Mouse (Mus musculus) hindbrain, embryonic 10.5 days (tissue): ENCODE measurements around the gene Kirrel3. TPM values are rescaled to one million over a fixed set of nuclear protein-coding genes. Genes with fewer than 3 reads are reported as not detected.

Experiments
- DNase-seq: peaks from one replicate; pipeline ENCODE4 v3.0.0-alpha.2; 2017; ENCODE audit warnings: low spot score
- H3K27ac ChIP-seq: fragments of 300-500 bp; sonication (generic); 2 replicates; pipeline ENCODE4 v1.5.1; 2016; ENCODE audit warnings: mild to moderate bottlenecking, moderate library complexity
- H3K27me3 ChIP-seq: fragments of 300-500 bp; sonication (generic); 2 replicates; pipeline ENCODE4 v1.6.1; 2016; ENCODE audit warnings: mild to moderate bottlenecking; ENCODE audit not compliant: poor library complexity, insufficient read depth, severe bottlenecking
- H3K36me3 ChIP-seq: fragments of 300-500 bp; sonication (generic); 2 replicates; pipeline ENCODE4 v1.6.1; 2016; ENCODE audit warnings: mild to moderate bottlenecking, moderate library complexity
- H3K4me1 ChIP-seq: fragments of 300-500 bp; sonication (generic); replicated peaks from 2 replicates; pipeline ENCODE4 v1.6.1; 2016; ENCODE audit warnings: mild to moderate bottlenecking
- H3K4me3 ChIP-seq: fragments of 300-500 bp; sonication (generic); 2 replicates; pipeline ENCODE4 v1.5.1; 2016; ENCODE audit warnings: mild to moderate bottlenecking, moderate library complexity
- H3K9me3 ChIP-seq: fragments of 300-500 bp; sonication (generic); 2 replicates; pipeline ENCODE4 v1.6.1; 2016; ENCODE audit warnings: mild to moderate bottlenecking, moderate library complexity
- WGBS: fragments of 180-500 bp; shearing (Covaris S2); methylation state at CpG from one replicate; pipeline ENCODE4 v1.1.7; 2016; 5-methylcytosine and 5-hydroxymethylcytosine counted together
- polyA plus RNA-seq: library from polyadenylated mRNA; unstranded; fragments of >200 nt; fragmentation: Nextera tagmentation; extraction: Ambion mirVana; gene quantifications from 2 replicates; pipeline ENCODE4 v1.2.1, GENCODE M21; 2016

Gene Kirrel3
- polyA plus RNA-seq, 1 experiment from 2014 or later, result 9.8 TPM

DNA sequence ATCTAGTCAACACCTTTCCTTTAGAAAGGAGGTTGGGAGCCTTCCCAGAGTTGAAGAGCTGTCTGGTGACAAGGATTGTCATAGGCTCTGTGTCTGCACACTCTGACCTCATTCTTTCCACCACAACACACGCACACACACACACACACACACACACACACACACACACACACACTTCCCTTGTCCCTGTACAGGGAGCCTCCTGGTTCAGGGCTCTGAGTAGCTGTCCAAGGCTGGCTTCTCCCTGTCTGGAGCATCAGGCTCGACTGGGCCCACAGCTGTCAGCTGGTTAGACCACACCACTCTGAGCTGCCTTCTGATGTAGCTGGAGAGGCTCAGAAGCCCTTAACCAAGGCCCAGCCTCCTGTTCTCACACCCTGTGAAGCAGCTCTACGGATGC lies 302.2 kb downstream of the Kirrel3 start:
- H3K4me3 ChIP-seq, result no peak overlapping the region
- no peak for DNase-seq
- H3K27me3 ChIP-seq, result no peaks in the 10 kb centered on the region
- no peaks in the 10 kb centered on the region for H3K36me3 ChIP-seq
- WGBS, result 70% methylated on average over 3 of the region's 3 CpGs
- peak overlapping the region; percentile 9; the same call in 1 of the 2 replicates for H3K27ac ChIP-seq
- H3K9me3 ChIP-seq, result 0 out of 2 replicates have a peak, but pooled peaks cover 4% of the 10 kb centered on the region
- H3K4me1 ChIP-seq, result no peaks in the 10 kb centered on the region

DNA sequence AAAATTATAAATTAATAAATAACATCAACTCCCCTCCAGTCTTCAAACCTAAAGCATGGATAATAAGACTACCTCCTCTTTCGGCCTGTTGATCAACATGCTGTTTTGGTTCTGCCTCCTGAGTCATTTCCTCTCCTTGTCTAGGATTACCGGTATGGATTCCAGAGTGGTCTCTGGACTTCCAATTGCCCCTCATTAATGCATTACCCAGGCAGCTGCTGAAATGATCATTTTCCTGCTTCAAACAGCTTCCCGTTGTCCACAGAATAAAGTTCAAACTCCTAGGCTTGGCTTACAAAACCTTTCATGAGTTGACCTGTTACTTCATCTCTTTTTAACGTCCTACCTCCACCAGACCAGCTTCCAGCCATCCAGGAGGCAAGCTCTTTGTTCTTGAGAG lies 309.5 kb downstream of the Kirrel3 start:
- Histone ChIP-seq H3K4me1 (peaks cover 22% of the 10 kb centered on the region), H3K36me3 (no peaks in the 10 kb centered on the region), H3K4me3 (no peak overlapping the region), H3K27ac (no peak overlapping the region), H3K27me3 (no peaks in the 10 kb centered on the region), H3K9me3 (no peaks in the 10 kb centered on the region)
- no peak for DNase-seq
- 53% methylated on average over 4 of the region's 4 CpGs for WGBS

DNA sequence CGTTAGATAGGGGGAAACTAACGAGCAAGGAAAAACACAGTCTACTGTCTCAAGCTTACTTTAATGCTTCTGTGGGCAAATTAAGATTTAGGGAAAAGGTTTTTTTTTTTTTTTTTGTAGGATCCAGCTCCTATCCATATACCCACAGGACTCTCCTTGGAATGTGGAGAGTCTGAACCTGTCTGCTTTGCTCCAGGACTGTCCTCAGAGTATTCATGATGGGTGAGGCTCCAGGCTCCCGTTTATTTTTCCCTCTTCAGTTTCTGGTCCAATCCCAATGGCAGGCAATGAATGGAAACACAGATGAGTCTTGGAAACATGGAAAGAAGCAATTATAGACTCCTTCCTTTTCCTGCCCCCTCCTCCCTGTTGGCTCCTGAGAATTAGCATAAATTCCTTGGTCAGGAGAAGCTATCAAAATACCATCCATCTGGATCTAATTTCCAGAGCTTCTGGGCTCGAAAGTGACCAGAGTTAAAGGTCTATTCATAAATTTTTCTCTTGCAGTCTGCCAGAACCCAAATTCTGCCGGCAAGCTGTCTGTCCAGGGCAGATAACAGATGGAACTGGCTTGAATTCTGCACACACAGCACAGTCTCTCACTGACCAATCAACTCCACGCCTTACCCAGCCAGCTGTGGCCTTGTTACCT lies 312.1 kb downstream of the Kirrel3 start:
- H3K4me1 ChIP-seq, result peaks cover 22% of the 10 kb centered on the region
- H3K4me3 ChIP-seq, result no peak overlapping the region
- peak; percentile 15 for DNase-seq

DNA sequence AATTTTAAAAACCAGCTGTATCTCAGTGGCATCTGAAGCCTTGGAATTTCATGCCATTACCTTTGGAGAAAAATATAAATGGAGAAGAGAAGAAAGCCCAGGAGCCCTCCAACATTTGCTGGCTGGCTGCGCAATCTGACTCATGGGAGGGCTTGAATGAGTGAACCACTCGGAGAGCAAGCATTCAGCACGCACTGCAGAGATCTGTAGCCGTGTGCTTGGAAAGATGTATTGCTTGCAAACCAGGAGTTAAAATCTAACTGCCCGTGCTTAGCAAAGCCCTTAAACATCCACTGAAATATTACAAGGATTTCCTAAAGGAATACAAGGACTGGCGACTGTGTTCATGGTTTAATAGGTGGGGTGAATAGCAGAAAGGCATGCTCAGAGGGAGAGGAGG lies 316.0 kb downstream of the Kirrel3 start:
- H3K27me3 ChIP-seq, result no peaks in the 10 kb centered on the region
- H3K9me3 ChIP-seq, result no peaks in the 10 kb centered on the region
- H3K4me1 ChIP-seq, result peaks cover 9% of the 10 kb centered on the region
- 84% methylated on average over 6 of the region's 6 CpGs for WGBS
- no peak overlapping the region for H3K27ac ChIP-seq
- no peaks in the 10 kb centered on the region for H3K36me3 ChIP-seq
- H3K4me3 ChIP-seq, result no peak overlapping the region
- no peak for DNase-seq

More for the DNA sequence above, 312.1 kb downstream of the Kirrel3 start:
- Histone ChIP-seq H3K27me3 (no peaks in the 10 kb centered on the region), H3K36me3 (no peaks in the 10 kb centered on the region), H3K27ac (no peak overlapping the region), H3K9me3 (no peaks in the 10 kb centered on the region)
- 63% methylated on average over 6 of the region's 6 CpGs for WGBS

DNA sequence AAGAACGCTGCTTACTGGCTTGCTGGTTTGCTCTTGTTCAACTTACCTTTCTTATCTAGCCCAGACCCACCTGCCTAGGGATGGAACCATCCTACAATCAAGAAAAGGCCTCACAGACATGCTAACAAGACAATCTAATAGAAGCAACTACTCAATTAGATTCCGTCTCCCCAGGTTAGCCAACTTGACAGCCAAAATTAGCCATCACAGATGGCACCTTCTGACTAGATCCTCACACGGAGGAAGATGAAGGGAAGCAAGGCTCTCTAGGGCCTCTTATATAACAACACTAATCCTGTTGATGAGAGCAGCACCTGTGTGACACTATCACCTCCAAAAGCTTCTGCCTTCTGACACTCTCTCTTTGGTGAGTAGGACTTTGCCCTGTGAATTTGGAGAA lies 321.2 kb downstream of the Kirrel3 start:
- H3K9me3 ChIP-seq, result no peaks in the 10 kb centered on the region
- H3K4me1 ChIP-seq, result no peaks in the 10 kb centered on the region
- 83% methylated on average over 3 of the region's 3 CpGs for WGBS
- H3K4me3 ChIP-seq, result no peak overlapping the region
- DNase-seq, result no peak
- no peak overlapping the region for H3K27ac ChIP-seq
- H3K27me3 ChIP-seq, result no peaks in the 10 kb centered on the region
- no peaks in the 10 kb centered on the region for H3K36me3 ChIP-seq

DNA sequence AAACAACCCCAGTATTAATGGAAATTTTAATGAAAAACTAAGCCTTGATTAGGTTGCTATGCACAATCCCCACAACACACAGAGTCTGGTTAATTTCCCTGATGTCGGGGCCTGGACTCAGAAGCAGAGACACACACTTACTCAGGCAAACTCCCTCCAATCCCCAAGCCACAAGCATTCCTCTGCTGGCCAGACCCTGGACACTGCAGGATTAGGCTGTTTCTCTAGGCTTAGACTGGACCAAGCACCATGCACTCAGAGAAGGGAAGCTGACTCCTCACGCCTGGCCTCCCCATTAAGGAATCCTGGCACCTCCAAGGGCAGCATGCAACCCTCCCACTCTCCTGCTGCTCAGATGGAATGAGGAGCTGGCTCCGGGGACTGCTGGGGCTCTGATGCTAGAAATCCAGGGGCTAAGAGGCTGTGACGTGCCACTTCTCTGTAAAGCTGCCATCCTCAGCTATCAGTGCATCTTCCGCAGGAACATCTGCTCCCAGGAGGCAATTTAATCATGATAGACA lies 324.4 kb downstream of the Kirrel3 start:
- Histone ChIP-seq H3K27ac (0 out of 2 replicates have a peak overlapping the region, but pooled peaks have one; percentile 17), H3K4me1 (no peaks in the 10 kb centered on the region), H3K27me3 (no peaks in the 10 kb centered on the region), H3K9me3 (no peaks in the 10 kb centered on the region), H3K4me3 (no peak overlapping the region), H3K36me3 (no peaks in the 10 kb centered on the region)
- no peak for DNase-seq
- 71% methylated on average over 5 of the region's 5 CpGs for WGBS

DNA sequence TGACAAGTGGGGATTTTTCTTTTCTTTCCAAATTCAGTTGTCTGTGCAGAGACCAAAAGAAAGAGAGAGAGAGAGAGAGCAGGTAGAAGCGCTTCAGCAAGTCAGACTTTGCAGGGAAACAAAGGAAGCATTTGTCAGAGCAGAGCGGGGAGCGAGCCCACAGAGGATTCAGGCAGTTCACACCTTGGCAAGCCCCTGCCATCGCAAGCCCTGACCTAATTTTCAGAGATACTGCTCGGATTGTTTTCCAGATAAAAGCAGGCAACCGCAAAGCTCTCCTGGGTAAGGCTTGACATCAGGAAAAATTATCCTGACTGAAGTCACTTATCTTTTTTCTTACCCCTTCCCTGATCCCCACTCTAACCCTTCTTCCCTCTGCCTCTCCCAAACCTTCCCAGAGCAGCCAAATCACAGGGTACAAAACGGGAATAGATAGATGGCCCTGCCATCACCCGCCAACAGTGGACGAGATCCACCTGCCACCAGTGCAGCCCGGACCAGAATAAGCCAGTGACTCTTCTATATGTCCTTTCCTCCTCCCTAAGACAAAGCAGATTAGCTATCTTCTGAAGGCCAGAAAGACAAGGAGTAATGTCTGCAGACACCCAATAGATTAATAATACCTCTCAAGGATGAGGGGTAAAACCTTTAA lies 332.8 kb downstream of the Kirrel3 start:
- Histone ChIP-seq H3K27me3 (no peaks in the 10 kb centered on the region), H3K9me3 (no peaks in the 10 kb centered on the region), H3K27ac (no peak overlapping the region), H3K4me3 (no peak overlapping the region), H3K4me1 (peaks cover 8% of the 10 kb centered on the region; the same call in 1 of the 2 replicates), H3K36me3 (no peaks in the 10 kb centered on the region)
- WGBS, result 43% methylated on average over 10 of the region's 10 CpGs
- DNase-seq, result no peak

DNA sequence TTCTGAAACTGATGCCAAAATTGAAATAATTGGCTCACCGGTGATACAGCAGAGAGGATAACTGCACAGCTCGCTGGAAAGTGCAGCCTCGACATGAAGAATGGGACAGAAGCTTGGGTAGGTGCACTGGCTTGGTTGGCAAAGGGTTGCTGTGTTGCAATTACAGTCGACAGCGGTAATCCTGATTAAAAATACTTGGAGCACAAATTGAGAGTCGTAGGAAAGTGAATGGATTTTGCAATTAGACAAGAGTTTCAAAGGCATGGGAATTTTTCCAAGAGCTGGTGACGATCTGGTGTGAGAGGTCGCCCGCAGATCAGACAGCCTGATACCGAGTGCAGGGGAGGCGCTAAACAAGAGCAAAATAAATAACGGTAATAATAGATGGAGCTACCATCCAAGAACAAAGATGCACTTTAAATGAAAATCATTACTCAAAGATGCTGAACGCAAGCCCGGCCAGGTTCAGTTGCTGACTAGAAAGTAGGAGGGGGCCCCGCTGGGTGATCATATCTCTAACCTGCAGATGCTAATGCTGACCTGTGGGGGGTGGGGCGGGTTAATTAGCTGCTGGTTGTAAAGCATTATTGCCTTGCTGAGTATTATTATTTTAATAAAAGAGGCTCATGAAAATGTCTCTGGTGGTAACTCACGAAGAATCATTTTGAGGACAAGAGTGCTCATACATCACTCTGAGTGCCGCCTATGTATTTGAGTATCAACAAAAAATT lies 338.8 kb downstream of the Kirrel3 start:
- H3K27me3 ChIP-seq, result no peaks in the 10 kb centered on the region
- H3K9me3 ChIP-seq, result no peaks in the 10 kb centered on the region
- 87% methylated on average over 18 of the region's 18 CpGs for WGBS
- DNase-seq, result no peak
- no peak overlapping the region for H3K4me3 ChIP-seq
- 0 out of 2 replicates have a peak, but pooled peaks cover 5% of the 10 kb centered on the region for H3K4me1 ChIP-seq
- no peaks in the 10 kb centered on the region for H3K36me3 ChIP-seq
- no peak overlapping the region for H3K27ac ChIP-seq

DNA sequence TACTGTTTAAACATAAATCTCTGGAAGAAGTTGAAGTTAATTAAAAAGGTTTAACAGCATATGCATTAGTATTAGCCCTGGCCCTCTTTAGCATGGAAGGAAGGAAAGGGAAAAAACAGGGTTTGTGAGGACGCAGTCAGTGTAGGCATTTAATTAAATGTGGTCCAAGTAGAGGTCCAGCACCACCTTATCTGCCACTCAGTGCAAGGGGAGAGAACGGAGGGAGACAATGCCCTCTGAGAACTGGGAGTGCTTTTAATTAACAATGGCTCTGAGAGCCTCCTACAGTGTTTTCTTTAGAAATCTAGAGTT lies 339.4 kb downstream of the Kirrel3 start:
- DNase-seq, result no peak
- Histone ChIP-seq H3K4me1 (0 out of 2 replicates have a peak, but pooled peaks cover 5% of the 10 kb centered on the region), H3K4me3 (no peak overlapping the region), H3K36me3 (no peaks in the 10 kb centered on the region), H3K27me3 (no peaks in the 10 kb centered on the region), H3K27ac (peak overlapping the region; percentile 5; the same call in 1 of the 2 replicates), H3K9me3 (no peaks in the 10 kb centered on the region)
- WGBS, result 26% methylated on average over 2 of the region's 2 CpGs

DNA sequence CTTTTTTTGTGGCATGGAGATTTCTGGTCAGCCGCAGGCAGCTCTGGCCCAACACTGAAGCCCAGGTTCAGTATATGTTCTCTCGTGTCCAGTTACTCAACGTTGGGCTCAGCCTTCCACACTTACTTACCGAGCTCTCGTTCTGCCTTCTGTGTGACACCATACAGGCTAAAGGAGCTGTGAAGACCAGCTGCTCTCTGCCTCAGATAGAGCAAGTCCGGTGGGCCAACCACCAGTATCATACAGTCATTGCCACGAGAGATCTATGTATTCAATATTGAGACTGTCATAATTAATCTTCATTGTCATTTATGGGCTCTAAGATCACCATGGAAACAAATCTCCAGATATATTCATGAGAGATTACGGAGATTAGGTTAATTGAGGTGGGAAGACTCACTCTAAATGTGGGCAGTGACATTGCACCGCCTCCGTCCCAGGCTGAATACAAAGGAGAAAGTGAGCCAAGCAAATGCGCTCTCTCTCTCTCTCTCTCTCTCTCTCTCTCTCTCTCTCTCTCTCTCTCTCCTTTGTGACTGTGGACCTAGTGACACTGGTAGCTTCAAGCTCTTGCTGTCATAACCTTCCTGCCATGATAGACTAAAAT lies 339.8 kb downstream of the Kirrel3 start:
- Histone ChIP-seq H3K9me3 (no peaks in the 10 kb centered on the region), H3K36me3 (no peaks in the 10 kb centered on the region), H3K27me3 (no peaks in the 10 kb centered on the region), H3K4me3 (no peak overlapping the region), H3K27ac (peak overlapping the region; percentile 5; the same call in 1 of the 2 replicates), H3K4me1 (0 out of 2 replicates have a peak, but pooled peaks cover 5% of the 10 kb centered on the region)
- 60% methylated on average over 11 of the region's 11 CpGs for WGBS
- DNase-seq, result no peak

DNA sequence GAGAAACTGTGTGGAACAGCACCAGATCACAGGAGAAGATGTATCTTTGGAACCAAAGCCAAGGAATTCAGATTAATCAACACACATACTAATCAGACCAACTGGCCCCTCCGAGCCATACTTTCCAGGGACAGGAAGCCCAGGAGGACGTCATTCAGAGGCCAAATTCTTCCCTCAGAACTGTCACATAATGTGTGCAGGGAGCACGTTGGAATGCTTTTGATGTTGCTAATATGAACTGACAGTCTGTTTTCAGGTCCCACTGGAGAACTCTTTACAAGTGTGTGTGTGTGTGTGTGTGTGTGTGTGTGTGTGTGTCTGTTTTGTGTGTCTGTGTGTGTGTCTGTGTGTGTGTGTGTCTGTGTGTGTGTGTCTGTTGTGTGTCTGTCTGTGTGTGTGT lies 345.0 kb downstream of the Kirrel3 start:
- H3K27me3 ChIP-seq, result no peaks in the 10 kb centered on the region
- H3K36me3 ChIP-seq, result no peaks in the 10 kb centered on the region
- no peak overlapping the region for H3K27ac ChIP-seq
- H3K4me1 ChIP-seq, result no peaks in the 10 kb centered on the region
- 57% methylated on average over 3 of the region's 3 CpGs for WGBS
- no peak for DNase-seq
- H3K9me3 ChIP-seq, result no peaks in the 10 kb centered on the region
- H3K4me3 ChIP-seq, result no peak overlapping the region

DNA sequence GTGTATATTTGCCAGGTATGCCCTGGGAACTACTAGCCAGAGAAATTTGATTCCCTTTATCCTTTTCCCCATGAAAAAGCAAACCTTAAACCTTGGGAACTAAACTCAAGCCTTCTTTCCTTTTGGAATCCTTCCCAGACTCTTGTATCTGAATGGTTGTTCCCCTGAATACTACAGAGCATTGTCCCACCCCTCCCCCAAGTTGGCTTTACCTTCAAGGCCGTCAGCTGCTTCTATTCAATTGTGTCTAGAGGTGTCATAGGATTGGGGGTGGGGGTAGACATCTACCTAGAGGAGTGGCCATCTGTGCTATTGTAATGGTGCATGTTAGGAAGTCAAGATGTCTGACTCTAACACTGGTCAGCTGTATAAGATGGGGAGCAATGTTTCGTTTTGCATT lies 351.1 kb downstream of the Kirrel3 start:
- 80% methylated on average over 2 of the region's 2 CpGs for WGBS
- no peaks in the 10 kb centered on the region for H3K9me3 ChIP-seq
- no peaks in the 10 kb centered on the region for H3K36me3 ChIP-seq
- no peak for DNase-seq
- H3K4me3 ChIP-seq, result no peak overlapping the region
- peaks cover 29% of the 10 kb centered on the region for H3K4me1 ChIP-seq
- no peaks in the 10 kb centered on the region for H3K27me3 ChIP-seq
- no peak overlapping the region for H3K27ac ChIP-seq
